Mouse (Mus musculus): ENCODE results near the gene Trhr2.
"Not testable (repeated sequence)": the region's sequence is repeated elsewhere in the genome, so short reads cannot be mapped to it uniquely, and the experiment has no call there.

The Trhr2 gene

DNA sequence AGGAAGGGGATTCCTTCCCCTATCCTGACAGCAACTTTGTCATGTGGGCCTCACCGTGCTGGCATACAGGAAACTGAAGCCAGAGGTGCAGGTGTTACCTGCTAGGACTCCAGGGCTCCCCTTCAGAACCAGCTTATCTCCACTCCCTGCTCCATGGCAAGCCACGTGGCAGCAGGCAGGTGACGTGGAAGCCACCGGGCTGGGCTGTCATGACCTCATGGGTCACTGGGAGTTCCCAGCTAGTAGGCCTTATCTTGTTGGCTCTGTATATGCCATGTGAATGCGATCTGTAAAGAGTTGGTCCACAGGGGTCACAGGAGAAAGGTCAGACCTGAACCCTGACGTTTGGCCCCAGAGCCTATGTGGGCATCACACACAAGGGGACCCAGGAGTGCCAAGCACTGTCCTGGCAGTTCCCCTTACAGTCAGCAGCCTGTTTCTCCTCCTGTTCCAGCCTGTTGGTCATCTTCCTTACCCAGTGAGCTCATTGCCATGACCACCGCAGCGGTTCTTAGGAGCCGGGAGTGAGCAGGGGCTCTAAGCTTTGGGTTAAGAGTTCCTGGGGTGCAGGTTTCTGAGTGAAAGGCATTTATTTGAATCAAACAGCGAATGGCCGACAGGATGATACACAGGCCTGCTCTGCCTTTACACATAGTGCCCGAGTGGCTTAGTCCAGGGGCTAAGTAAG is 30.0 kb downstream of the Trhr2 start:
- no peak for DNase-seq (ENCODE audit: low spot score)

DNA sequence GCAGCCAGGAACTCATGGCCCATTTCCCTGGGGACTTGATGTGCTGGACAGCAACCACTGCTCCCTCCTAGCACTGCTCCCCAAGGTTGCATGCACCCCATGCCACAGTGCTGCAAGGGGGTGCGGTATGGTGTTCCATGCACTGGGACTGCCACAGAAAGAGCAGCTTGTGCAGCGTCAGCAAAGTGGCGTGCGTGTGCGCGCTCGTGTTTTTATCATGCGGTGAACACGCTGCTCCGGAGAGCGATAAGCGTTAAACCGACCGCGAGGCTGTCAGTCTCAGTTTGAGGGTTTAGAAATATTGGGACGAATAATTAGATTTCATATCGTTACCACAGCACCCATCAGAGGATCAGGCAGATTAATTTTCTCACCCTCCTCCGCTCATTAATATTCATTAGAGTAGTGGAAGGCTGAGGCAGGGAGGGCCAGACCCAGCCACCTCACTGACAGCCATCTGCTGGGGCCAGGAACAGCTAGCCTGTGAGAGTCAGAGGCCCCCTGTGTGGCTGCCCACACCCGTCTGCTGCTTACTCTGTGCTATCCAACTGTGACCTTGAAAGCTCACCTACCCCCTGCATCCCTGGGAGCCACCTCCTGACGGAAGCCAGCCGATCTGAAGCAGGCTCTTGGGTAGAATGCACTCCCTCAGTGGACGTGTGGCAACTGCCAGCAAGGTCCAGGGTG is 30.9 kb downstream of the Trhr2 start:
- no peak for DNase-seq (ENCODE audit: low spot score)

GRCm38 (mm10) chr8:122329072-122329471 is 31.5 kb downstream of the Trhr2 start:
- DNase-seq (ENCODE audit: low spot score), result no peak

- DNase-seq (ENCODE audit: low spot score), result no peak
These were observed 34.4 kb downstream of the Trhr2 start for GRCm38 (mm10) chr8:122326114-122326542.

DNA sequence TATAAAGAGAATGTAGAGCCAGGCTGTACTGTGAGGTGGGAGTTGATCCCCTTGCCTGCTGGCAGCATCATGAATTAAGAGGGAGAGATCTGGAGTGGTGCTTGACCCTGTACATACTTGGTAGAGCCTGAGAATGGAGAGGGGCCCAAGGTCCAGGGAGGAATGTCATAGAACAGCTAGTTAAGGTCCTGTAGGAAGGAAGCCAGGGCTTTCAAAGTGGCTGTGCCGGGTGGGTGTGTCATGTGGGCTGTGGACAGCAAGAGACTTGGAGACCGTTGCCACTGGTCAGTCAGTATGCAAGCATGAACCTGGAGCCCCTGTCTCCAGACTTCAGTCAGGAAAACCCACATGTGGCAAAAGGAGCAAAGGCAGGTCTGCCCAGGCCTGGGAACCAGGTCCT is 35.4 kb downstream of the Trhr2 start:
- DNase-seq (ENCODE audit: low spot score), result no peak

- not testable (repeated sequence) for DNase-seq (ENCODE audit: low spot score)
These were observed 36.6 kb downstream of the Trhr2 start for GRCm38 (mm10) chr8:122323951-122324402.

GRCm38 (mm10) chr8:122322792-122323191 is 37.8 kb downstream of the Trhr2 start:
- no peak for DNase-seq (ENCODE audit: low spot score)

- no peak for DNase-seq (ENCODE audit: low spot score)
These were observed 38.4 kb downstream of the Trhr2 start for GRCm38 (mm10) chr8:122322126-122322525.

GRCm38 (mm10) chr8:122321455-122321921 is 39.1 kb downstream of the Trhr2 start:
- no peak for DNase-seq (ENCODE audit: low spot score)

- no peak for DNase-seq (ENCODE audit: low spot score)
These were observed 40.0 kb downstream of the Trhr2 start for GRCm38 (mm10) chr8:122320541-122320940.

DNA sequence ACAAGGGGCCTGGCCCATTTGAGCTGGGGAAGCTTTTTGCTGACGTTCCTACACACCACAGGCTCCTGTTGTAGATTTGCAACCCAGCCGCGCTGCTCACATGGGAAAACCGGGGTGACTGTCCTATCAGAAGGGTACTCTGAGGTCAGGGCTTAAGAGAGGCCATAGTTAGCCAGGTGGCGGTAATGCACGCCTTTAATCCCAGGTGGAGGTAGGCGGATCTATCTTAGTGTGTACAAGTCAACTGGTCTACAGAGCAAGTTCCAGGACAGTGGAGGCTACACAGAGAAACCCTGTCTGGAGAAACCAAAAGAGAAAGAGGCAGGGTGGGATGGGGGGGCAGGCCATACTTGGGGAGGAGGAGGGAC is 40.9 kb downstream of the Trhr2 start:
- no peak for DNase-seq (ENCODE audit: low spot score)

- no peak for DNase-seq (ENCODE audit: low spot score)
These were observed 41.4 kb downstream of the Trhr2 start for GRCm38 (mm10) chr8:122319045-122319707.

DNA sequence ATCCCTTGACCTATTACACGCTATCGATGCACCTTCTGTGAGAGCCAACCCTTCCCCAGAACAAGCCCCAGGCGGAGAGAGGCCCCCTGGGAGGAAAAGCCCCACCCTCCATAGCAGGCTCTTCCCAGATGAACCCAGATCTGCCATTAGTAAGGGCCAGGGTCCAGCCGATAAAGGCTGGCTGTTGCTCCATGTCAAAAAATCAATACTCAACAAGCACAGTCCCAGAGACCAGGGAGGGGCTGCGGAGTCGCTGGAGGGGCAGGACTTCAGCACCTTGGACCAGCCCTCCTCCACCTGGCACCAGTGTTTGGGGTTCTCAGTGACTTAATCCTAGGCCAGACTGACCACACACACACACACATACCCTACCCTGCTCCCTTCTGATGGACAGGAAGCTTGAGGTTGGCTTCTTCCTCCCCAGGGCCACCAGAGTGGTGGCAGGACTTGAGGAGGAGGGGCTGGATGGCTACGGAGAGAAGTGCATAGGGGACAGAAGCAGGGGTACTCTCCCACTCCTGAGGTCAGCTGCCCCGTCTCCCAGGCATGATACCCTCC is 42.5 kb downstream of the Trhr2 start:
- no peak for DNase-seq (ENCODE audit: low spot score)

GRCm38 (mm10) chr8:122316402-122316801 is 44.1 kb downstream of the Trhr2 start:
- no peak for DNase-seq (ENCODE audit: low spot score)

DNA sequence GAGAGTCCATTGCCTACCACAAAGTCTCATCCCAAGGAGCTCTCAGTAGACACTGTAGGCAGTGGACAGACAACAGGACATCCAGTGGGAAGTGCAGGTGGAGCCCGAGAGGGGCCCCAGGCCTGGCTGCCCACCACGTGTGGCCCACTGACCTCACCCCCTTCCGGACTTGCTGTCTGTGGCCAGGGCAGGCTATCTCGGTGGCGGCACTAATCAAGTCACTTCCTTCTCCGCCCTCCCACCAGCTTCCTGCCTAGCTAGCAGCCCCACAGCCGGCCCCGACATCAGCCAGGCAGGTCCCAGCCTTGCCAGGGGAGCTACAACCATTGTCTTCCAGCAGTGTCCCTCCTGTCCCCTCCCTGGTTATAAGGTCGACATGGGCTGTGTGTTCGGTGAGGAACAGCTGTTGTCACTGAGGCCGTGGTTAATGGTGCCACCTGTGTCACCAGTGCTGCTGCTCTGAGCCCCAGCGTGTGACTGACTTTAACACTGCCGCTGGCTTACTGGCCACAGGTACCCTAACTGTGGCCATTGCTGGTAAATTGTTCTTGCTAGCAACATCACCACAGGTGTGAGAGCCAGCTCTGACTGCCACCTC is 45.5 kb downstream of the Trhr2 start:
- no peak for DNase-seq (ENCODE audit: low spot score)

DNA sequence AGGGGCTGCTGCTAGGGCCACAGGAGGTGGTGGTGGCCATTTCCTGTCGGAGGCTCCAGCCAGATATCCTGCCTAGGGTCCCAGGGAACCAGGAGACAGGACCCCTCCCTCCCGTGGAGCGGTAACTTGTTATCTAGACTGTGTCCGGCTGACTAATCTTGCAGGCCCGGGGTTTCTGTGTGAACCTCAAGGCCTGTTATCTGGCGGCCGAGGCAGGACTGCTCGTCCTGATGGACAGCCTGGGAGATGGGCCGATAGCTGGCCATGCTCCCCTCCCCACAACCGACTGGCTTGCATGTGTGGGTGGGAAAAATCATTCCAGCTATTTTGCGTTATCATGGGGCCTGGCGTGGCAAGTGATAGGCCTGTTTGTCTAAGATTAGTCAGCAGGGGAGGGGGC is 47.2 kb downstream of the Trhr2 start:
- no peak for DNase-seq (ENCODE audit: low spot score)

DNA sequence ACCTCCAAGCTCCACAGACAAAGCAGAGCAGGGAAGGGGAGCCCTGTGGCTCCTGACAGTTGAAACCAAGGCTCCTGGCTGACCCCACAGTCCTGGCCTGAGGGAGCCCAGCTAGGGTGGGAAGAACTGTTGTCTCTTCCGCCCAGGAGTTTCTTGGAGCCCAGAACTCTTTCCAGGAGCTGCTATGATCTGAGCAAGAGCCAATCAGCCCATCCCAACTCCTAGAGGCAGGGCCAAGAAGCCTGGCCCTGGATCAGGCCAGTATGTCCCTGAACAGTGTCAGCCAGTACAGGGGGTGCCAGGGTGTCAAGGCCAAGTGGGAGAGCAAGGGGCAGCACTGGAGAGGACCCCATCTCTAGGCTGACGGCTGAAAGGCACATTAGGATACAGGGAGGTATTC is 48.0 kb downstream of the Trhr2 start:
- DNase-seq (ENCODE audit: low spot score), result no peak

DNA sequence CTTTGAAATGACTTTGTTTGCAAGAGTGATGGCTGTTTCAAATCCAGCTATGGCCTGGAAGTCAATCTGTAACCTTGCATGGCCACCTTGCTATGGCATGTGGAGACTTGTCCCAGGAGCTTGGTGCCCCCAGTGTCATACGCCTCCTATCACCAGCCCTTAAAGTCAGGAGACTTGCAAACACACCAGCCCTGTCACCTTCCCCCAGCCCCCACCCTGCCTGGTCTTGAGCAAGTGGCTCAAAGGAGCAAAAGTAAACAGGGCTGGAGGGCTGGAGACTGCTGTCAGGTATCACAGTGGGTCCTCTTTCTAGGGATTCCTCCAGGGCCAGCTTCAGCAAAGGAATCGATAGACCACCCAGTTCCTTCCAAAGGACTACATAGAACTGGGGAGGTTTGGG is 49.4 kb downstream of the Trhr2 start:
- no peak for DNase-seq (ENCODE audit: low spot score)

- no peak for DNase-seq (ENCODE audit: low spot score)
These were observed 51.3 kb downstream of the Trhr2 start for GRCm38 (mm10) chr8:122309272-122309671.

DNA sequence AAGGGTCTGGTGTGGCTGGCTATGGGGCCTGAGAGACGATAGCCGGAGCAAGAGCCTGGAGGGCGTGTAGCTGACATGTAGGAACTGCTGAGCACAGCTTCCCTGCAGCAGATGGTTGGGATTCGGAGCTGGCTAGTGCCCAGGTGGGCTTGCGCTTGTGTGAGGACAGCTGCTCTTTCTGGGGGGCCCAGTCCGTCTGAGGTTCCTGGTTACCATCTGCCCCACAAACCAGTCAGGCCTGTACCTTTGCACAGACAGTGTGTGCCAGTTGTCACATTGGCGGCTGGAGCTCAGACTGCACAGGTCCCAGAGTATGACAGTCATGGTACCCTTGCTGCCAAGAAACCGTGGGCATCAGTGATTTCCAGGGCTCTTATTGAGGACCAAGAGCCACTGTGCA is 52.7 kb downstream of the Trhr2 start:
- DNase-seq (ENCODE audit: low spot score), result no peak
